Mouse (Mus musculus): ENCODE measurements around the gene Fam19a4. TPM values are rescaled to one million over a fixed set of nuclear protein-coding genes. Genes with fewer than 3 reads are reported as not detected.
A peak's percentile ranks its signal among the peaks of the same experiment; 100 is the strongest.

The Fam19a4 gene
- total and polyA plus RNA-seq, 3 experiments: not detected

GRCm38 (mm10) chr6:97059599-97059998, 614 bp downstream of the Fam19a4 start:
- dilution Hi-C loops (cut with MboI; ENCODE audit: extremely low pct_ligation_motif_present, extremely low pct_unique_long_range_greater_than_20kb, low sequenced_read_pairs): no loop called here

GRCm38 (mm10) chr6:97052196-97052770, 7.9 kb downstream of the Fam19a4 start:
- Histone ChIP-seq H3K4me3 (replicated peaks in 1 of 3; ENCODE audit: low read depth in 2 of 3, low read length in 2 of 3, poor library complexity in 1 of 3) (no peak overlapping the region), H3K27me3 (replicated peaks) (peaks cover 78% of the 10 kb centered on the region), H3K79me2 (replicated peaks; ENCODE audit: control insufficient read depth, extremely low read depth, insufficient read depth, poor library complexity, severe bottlenecking) (no peaks in the 10 kb centered on the region), H3K36me3 (replicated peaks in 1 of 2; ENCODE audit: control insufficient read depth in 1 of 2, insufficient read depth in 1 of 2, low read length in 1 of 2) (no peaks in the 10 kb centered on the region), H3K4me2 (ENCODE audit: insufficient read depth, low read depth, poor library complexity, severe bottlenecking) (no peak overlapping the region), H3K27ac (ENCODE audit: insufficient read depth, low read depth) (no peak overlapping the region), H3K4me1 (ENCODE audit: control insufficient read depth in 1 of 2, insufficient read depth in 2 of 2) (peaks cover 0 to 25% of the 10 kb centered on the region in 2 experiments; a peak in 2 of 4 replicates), H3K9ac (ENCODE audit: insufficient read depth, low read depth) (no peak overlapping the region), H3K9me3 (replicated peaks; ENCODE audit: low read length) (no peaks in the 10 kb centered on the region)
- dilution Hi-C loops (cut with MboI; ENCODE audit: extremely low pct_ligation_motif_present, extremely low pct_unique_long_range_greater_than_20kb, low sequenced_read_pairs): no loop called here
- in situ Hi-C loops (cut with MboI; ENCODE audit: low pct_ligation_motif_present, low pct_unique_long_range_greater_than_20kb, low sequenced_read_pairs): no loop called here
- no peak for DNase-seq (ENCODE audit: extremely low read depth)
- no peak for TF ChIP-seq EP300 (IDR thresholded peaks at IDR 0.05; ENCODE audit: low read length)
- no peak for TF ChIP-seq ETS1 (conservative IDR thresholded peaks at IDR 0.05; ENCODE audit: low read depth, low read length)
- TF ChIP-seq CHD2 (IDR thresholded peaks at IDR 0.05; ENCODE audit: low read length): no peak
- no peak for TF ChIP-seq GABPA (IDR thresholded peaks at IDR 0.05; ENCODE audit: insufficient replicate concordance, low read depth, low read length)
- no peak for TF ChIP-seq ZMIZ1 (IDR thresholded peaks at IDR 0.05; ENCODE audit: low read depth, low read length)
- TF ChIP-seq HCFC1 (IDR thresholded peaks at IDR 0.05; ENCODE audit: low read depth, low read length): no peak
- no peak for TF ChIP-seq MEF2A (IDR thresholded peaks at IDR 0.05; ENCODE audit: borderline replicate concordance, low read depth, low read length)
- no peak for TF ChIP-seq USF2 (conservative IDR thresholded peaks at IDR 0.05; ENCODE audit: low read depth, low read length)
- no peak for TF ChIP-seq TBP (conservative IDR thresholded peaks at IDR 0.05; ENCODE audit: low read depth, low read length)
- no peak for TF ChIP-seq MAFK (IDR thresholded peaks at IDR 0.05; ENCODE audit: insufficient replicate concordance, low read length)

More at GRCm38 (mm10) chr6:97059599-97059998, 614 bp downstream of the Fam19a4 start:
- Histone ChIP-seq H3K9ac (ENCODE audit: insufficient read depth, low read depth) (no peak overlapping the region), H3K79me2 (replicated peaks; ENCODE audit: control insufficient read depth, extremely low read depth, insufficient read depth, poor library complexity, severe bottlenecking) (no peaks in the 10 kb centered on the region), H3K4me1 (ENCODE audit: control insufficient read depth in 1 of 2, insufficient read depth in 2 of 2) (no peaks in the 10 kb centered on the region), H3K27ac (ENCODE audit: insufficient read depth, low read depth) (no peak overlapping the region), H3K36me3 (replicated peaks in 1 of 2; ENCODE audit: control insufficient read depth in 1 of 2, insufficient read depth in 1 of 2, low read length in 1 of 2) (no peaks in the 10 kb centered on the region), H3K9me3 (replicated peaks; ENCODE audit: low read length) (no peaks in the 10 kb centered on the region), H3K4me2 (ENCODE audit: insufficient read depth, low read depth, poor library complexity, severe bottlenecking) (0 out of 2 replicates have a peak overlapping the region, but pooled peaks have one; percentile 12), H3K4me3 (replicated peaks in 1 of 3; ENCODE audit: low read depth in 2 of 3, low read length in 2 of 3, poor library complexity in 1 of 3) (no peak overlapping the region), H3K27me3 (replicated peaks) (peaks cover 78% of the 10 kb centered on the region)
- in situ Hi-C loops (cut with MboI; ENCODE audit: low pct_ligation_motif_present, low pct_unique_long_range_greater_than_20kb, low sequenced_read_pairs): no loop called here
- no peak for DNase-seq (ENCODE audit: extremely low read depth)
- TF ChIP-seq E2F4 (IDR thresholded peaks at IDR 0.05; ENCODE audit: insufficient replicate concordance, low read depth, low read length): no peak
- no peak for TF ChIP-seq ZMIZ1 (IDR thresholded peaks at IDR 0.05; ENCODE audit: low read depth, low read length)
- no peak for TF ChIP-seq IRF4 (IDR thresholded peaks at IDR 0.05; ENCODE audit: low read depth, low read length)
- TF ChIP-seq HCFC1 (IDR thresholded peaks at IDR 0.05; ENCODE audit: low read depth, low read length): no peak
- no peak for TF ChIP-seq ZNF384 (IDR thresholded peaks at IDR 0.05; ENCODE audit: low read depth, low read length)
- no peak for TF ChIP-seq SIN3A (IDR thresholded peaks at IDR 0.05; ENCODE audit: low read length)
- no peak for TF ChIP-seq SMC3 (IDR thresholded peaks at IDR 0.05; ENCODE audit: low read depth, low read length)
- TF ChIP-seq USF1 (IDR thresholded peaks at IDR 0.05; ENCODE audit: low read depth, low read length): no peak
- TF ChIP-seq ELF1 (IDR thresholded peaks at IDR 0.05; ENCODE audit: low read depth, low read length): no peak
- TF ChIP-seq ZKSCAN1 (IDR thresholded peaks at IDR 0.05; ENCODE audit: borderline replicate concordance, low read depth, low read length): no peak
- no peak for TF ChIP-seq MAX (IDR thresholded peaks at IDR 0.05; ENCODE audit: low read length)
- TF ChIP-seq BHLHE40 (IDR thresholded peaks at IDR 0.05; ENCODE audit: low read depth, low read length): no peak
- no peak for TF ChIP-seq USF2 (conservative IDR thresholded peaks at IDR 0.05; ENCODE audit: low read depth, low read length)
- TF ChIP-seq MAFK (IDR thresholded peaks at IDR 0.05; ENCODE audit: insufficient replicate concordance, low read length): no peak
- TF ChIP-seq NRF1 (IDR thresholded peaks at IDR 0.05; ENCODE audit: low read depth, low read length): no peak
- TF ChIP-seq GABPA (IDR thresholded peaks at IDR 0.05; ENCODE audit: insufficient replicate concordance, low read depth, low read length): no peak
- no peak for TF ChIP-seq CHD2 (IDR thresholded peaks at IDR 0.05; ENCODE audit: low read length)
- no peak for TF ChIP-seq POLR2A (IDR thresholded peaks at IDR 0.05; ENCODE audit: low read depth, low read length)
